Mouse (Mus musculus): Measurements from ENCODE around the gene Tsga10.
A peak's percentile ranks its signal among the peaks of the same experiment; 100 is the strongest.
"Not testable (repeated sequence)": the region's sequence is repeated elsewhere in the genome, so short reads cannot be mapped to it uniquely, and the experiment has no call there.

Gene Tsga10

GRCm38 (mm10) chr1:37719761-37720640 is 146.2 kb downstream of the Tsga10 start, which contains the start of gene 2010300C02Rik:
2010300C02Rik (minus strand) TSS chr1:37720085.
- peak; percentile 43 to 70 for DNase-seq (ENCODE audit: low spot score in 2 of 2)

GRCm38 (mm10) chr1:37719030-37719723 is 147.1 kb downstream of the Tsga10 start:
- DNase-seq (ENCODE audit: low spot score in 2 of 2): no peak

GRCm38 (mm10) chr1:37718516-37718915 is 147.7 kb downstream of the Tsga10 start:
- DNase-seq (ENCODE audit: low spot score in 2 of 2): no peak

GRCm38 (mm10) chr1:37717415-37718195 is 148.6 kb downstream of the Tsga10 start:
- no peak for DNase-seq (ENCODE audit: low spot score in 2 of 2)

- not testable (repeated sequence) for DNase-seq (ENCODE audit: low spot score in 2 of 2)
These were observed 153.9 kb downstream of the Tsga10 start for GRCm38 (mm10) chr1:37712357-37712737.

- DNase-seq (ENCODE audit: low spot score in 2 of 2): no peak
These were observed 154.5 kb downstream of the Tsga10 start for GRCm38 (mm10) chr1:37711596-37712356.

- DNase-seq (ENCODE audit: low spot score in 2 of 2): no peak
These were observed 155.1 kb downstream of the Tsga10 start for GRCm38 (mm10) chr1:37711082-37711481.

GRCm38 (mm10) chr1:37709736-37710135 is 156.5 kb downstream of the Tsga10 start:
- DNase-seq (ENCODE audit: low spot score in 2 of 2): no peak

- DNase-seq (ENCODE audit: low spot score in 2 of 2): no peak
These were observed 157.8 kb downstream of the Tsga10 start for GRCm38 (mm10) chr1:37708270-37708955.

Data from urinary bladder, postnatal 4 days (tissue).